Mouse (Mus musculus): ENCODE measurements at regions not wholly inside any gene's neighbourhood (a gene's known extent, or its start where the extent isn't known, plus 50 kb on each side); places are given as distances from the start of the nearest gene placed in this dataset.

DNA sequence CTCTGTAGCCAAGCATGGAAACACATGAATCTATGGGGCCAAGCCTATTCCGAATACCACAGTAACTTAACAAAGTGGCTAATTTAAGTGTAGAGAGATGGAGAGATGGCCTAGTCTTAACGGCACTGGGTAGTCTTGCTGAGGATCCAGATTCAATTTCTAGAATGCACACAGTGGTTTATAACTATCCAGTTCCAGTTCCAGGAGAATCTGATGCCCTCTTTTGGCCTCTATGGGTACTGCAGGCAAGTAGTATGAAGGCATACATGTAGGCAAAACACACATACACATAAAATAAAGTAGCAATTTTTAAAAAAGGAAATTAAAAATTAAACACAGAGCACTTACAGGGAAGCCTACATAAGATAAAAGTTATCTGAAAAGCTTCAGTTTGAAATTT is 819.4 kb downstream of the Tmem132b start:
- Histone ChIP-seq H3K4me3 (ENCODE audit: low read depth, low read length) (no peak overlapping the region), H3K36me3 (ENCODE audit: control insufficient read depth, insufficient read depth, low read length) (no peaks in the 10 kb centered on the region), H3K9me3 (ENCODE audit: control insufficient read depth, low read length) (no peaks in the 10 kb centered on the region), H3K4me2 (ENCODE audit: low read depth, low read length) (no peak overlapping the region), H3K9ac (replicated peaks; ENCODE audit: low read depth, low read length) (no peak overlapping the region), H3K27ac (ENCODE audit: low read depth, low read length) (no peak overlapping the region), H3K4me1 (ENCODE audit: control insufficient read depth, insufficient read depth, low read length) (no peaks in the 10 kb centered on the region), H3K27me3 (ENCODE audit: control insufficient read depth, insufficient read depth, low read length) (no peaks in the 10 kb centered on the region)
- 98% methylated on average over 2 of the region's 2 CpGs for WGBS
- ATAC-seq (ENCODE audit: low read depth) = no peak

DNA sequence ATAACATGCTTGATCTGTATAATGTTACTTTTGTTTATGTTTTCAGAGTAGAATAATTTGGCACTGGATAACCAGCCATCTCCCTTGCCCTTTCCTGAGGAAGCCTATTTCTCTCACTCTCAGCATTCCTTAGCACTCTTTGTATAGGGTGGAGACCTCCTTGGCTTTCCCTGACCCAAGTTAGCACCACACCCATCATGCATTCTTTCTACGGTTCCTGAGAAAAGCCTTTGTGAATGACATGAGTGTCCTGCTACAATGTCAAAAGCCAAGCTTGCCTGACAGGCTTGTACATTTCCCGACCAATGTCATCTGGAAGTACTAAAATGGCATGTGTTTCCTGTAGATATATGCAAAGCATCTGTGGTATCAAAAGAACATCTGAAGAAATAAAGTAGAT is 837.9 kb downstream of the Tmem132b start:
- H3K4me1 ChIP-seq (ENCODE audit: control insufficient read depth, insufficient read depth, low read length) = no peaks in the 10 kb centered on the region
- no peak overlapping the region for H3K9ac ChIP-seq (replicated peaks; ENCODE audit: low read depth, low read length)
- no peaks in the 10 kb centered on the region for H3K36me3 ChIP-seq (ENCODE audit: control insufficient read depth, insufficient read depth, low read length)
- 82% methylated on average over 2 of the region's 2 CpGs for WGBS
- no peaks in the 10 kb centered on the region for H3K9me3 ChIP-seq (ENCODE audit: control insufficient read depth, low read length)
- no peaks in the 10 kb centered on the region for H3K27me3 ChIP-seq (ENCODE audit: control insufficient read depth, insufficient read depth, low read length)
- ATAC-seq (ENCODE audit: low read depth) = no peak
- no peak overlapping the region for H3K27ac ChIP-seq (ENCODE audit: low read depth, low read length)
- no peak overlapping the region for H3K4me2 ChIP-seq (ENCODE audit: low read depth, low read length)
- no peak overlapping the region for H3K4me3 ChIP-seq (ENCODE audit: low read depth, low read length)

DNA sequence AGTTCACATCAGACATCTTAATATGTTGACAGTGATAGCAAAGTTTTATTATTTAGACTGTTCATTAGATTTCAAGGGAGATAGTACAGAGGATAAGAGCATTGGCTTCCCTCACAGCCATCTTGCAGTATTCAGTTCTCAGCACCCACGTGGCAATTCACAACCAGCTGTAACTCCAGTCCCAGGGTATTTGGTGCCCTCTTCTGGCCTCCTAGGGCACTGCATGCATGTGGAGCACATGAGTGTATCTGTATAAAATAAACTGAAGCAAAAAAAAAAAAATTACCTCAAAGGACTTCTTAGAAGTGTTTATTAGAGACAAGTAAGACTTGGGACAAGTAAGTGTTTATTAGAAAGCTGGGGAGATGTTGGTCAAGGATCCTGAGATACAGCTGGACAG is 849.3 kb upstream of the Tmem132c start:
- no peak overlapping the region for H3K4me2 ChIP-seq (ENCODE audit: low read depth, low read length)
- H3K9me3 ChIP-seq (ENCODE audit: control insufficient read depth, low read length) = no peaks in the 10 kb centered on the region; the same call in 1 of the 2 replicates
- no peaks in the 10 kb centered on the region for H3K4me1 ChIP-seq (ENCODE audit: control insufficient read depth, insufficient read depth, low read length)
- H3K9ac ChIP-seq (replicated peaks; ENCODE audit: low read depth, low read length) = no peak overlapping the region
- no peak for ATAC-seq (ENCODE audit: low read depth)
- WGBS = 61% methylated on average over 1 of the region's 1 CpGs
- H3K4me3 ChIP-seq (ENCODE audit: low read depth, low read length) = no peak overlapping the region
- H3K36me3 ChIP-seq (ENCODE audit: control insufficient read depth, insufficient read depth, low read length) = no peaks in the 10 kb centered on the region
- H3K27me3 ChIP-seq (ENCODE audit: control insufficient read depth, insufficient read depth, low read length) = no peaks in the 10 kb centered on the region
- H3K27ac ChIP-seq (ENCODE audit: low read depth, low read length) = no peak overlapping the region

DNA sequence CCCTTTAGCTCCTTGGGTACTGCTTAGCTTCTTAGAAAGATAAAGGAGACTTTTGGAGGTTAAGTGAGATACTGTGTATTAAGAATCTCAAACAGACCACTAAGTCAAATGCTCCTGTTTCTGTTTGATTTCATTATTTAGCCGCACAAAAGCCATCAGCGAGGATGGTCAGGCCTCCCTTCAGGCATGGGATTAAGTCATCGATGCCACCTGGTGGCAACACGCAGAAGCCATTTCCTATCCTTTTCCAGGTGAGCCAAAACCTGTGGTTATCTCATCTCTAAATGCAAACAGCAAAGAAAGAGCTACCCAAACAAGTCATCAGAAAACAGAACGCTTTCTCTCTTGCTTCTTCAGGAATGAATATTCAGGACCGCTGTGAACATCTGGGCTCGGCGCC is 846.3 kb upstream of the Tmem132c start:
- no peaks in the 10 kb centered on the region for H3K4me1 ChIP-seq (ENCODE audit: control insufficient read depth, insufficient read depth, low read length)
- no peak overlapping the region for H3K9ac ChIP-seq (replicated peaks; ENCODE audit: low read depth, low read length)
- no peak overlapping the region for H3K4me2 ChIP-seq (ENCODE audit: low read depth, low read length)
- H3K27me3 ChIP-seq (ENCODE audit: control insufficient read depth, insufficient read depth, low read length) = no peaks in the 10 kb centered on the region
- ATAC-seq (ENCODE audit: low read depth) = no peak
- 48% methylated on average over 8 of the region's 8 CpGs for WGBS
- no peak overlapping the region for H3K4me3 ChIP-seq (ENCODE audit: low read depth, low read length)
- no peak overlapping the region for H3K27ac ChIP-seq (ENCODE audit: low read depth, low read length)
- no peaks in the 10 kb centered on the region for H3K36me3 ChIP-seq (ENCODE audit: control insufficient read depth, insufficient read depth, low read length)
- no peaks in the 10 kb centered on the region; the same call in 1 of the 2 replicates for H3K9me3 ChIP-seq (ENCODE audit: control insufficient read depth, low read length)

DNA sequence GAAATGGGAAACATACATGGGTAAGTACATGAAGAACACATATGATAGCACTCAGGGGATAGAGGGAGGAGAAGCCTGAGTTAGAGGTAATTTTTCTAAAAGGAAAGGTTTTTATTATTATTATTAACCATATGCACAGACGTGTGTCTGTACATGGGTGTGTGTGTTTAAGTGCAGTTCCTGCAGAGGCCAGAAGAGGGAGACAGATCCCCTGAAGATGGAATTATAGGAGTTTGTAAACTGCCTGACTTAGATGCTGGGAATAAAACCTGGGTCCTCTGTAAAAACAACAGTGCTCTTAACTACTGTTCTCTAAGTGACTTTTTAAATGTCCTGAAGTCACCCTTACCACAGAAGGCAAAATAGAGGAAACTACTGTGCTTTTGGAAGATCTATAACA is 809.9 kb upstream of the Tmem132c start:
- no peaks in the 10 kb centered on the region for H3K4me1 ChIP-seq (ENCODE audit: control insufficient read depth, insufficient read depth, low read length)
- no peaks in the 10 kb centered on the region for H3K36me3 ChIP-seq (ENCODE audit: control insufficient read depth, insufficient read depth, low read length)
- H3K4me3 ChIP-seq (ENCODE audit: low read depth, low read length) = no peak overlapping the region
- 84% methylated on average over 1 of the region's 1 CpGs for WGBS
- no peaks in the 10 kb centered on the region for H3K27me3 ChIP-seq (ENCODE audit: control insufficient read depth, insufficient read depth, low read length)
- H3K9ac ChIP-seq (replicated peaks; ENCODE audit: low read depth, low read length) = no peak overlapping the region
- H3K27ac ChIP-seq (ENCODE audit: low read depth, low read length) = no peak overlapping the region
- no peaks in the 10 kb centered on the region for H3K9me3 ChIP-seq (ENCODE audit: control insufficient read depth, low read length)
- no peak for ATAC-seq (ENCODE audit: low read depth)
- H3K4me2 ChIP-seq (ENCODE audit: low read depth, low read length) = no peak overlapping the region

DNA sequence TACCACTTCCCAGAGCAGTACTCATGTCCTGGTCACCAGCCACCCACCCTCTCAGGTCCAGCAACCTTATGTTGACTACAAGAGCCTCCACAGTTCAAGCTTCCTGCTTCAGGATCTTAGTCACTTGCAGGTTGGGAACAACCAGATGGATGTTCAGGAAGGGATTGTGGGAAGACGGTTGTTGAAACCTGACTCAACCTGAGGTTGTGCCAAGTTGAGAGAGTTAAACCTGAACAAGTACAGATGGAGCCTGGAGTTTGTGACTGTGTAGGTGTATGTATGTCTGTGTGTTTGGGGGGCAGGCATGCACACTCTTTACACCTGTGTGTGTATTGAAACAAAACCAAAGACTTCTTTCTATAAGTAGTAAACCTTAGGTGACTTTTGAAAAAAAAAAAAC is 802.9 kb upstream of the Tmem132c start:
- Histone ChIP-seq H3K27me3 (ENCODE audit: control insufficient read depth, insufficient read depth, low read length) (no peaks in the 10 kb centered on the region), H3K4me2 (ENCODE audit: low read depth, low read length) (no peak overlapping the region), H3K9me3 (ENCODE audit: control insufficient read depth, low read length) (no peaks in the 10 kb centered on the region), H3K27ac (ENCODE audit: low read depth, low read length) (no peak overlapping the region), H3K36me3 (ENCODE audit: control insufficient read depth, insufficient read depth, low read length) (no peaks in the 10 kb centered on the region), H3K4me3 (ENCODE audit: low read depth, low read length) (no peak overlapping the region), H3K9ac (replicated peaks; ENCODE audit: low read depth, low read length) (no peak overlapping the region), H3K4me1 (ENCODE audit: control insufficient read depth, insufficient read depth, low read length) (no peaks in the 10 kb centered on the region)
- WGBS = 97% methylated on average over 1 of the region's 1 CpGs
- ATAC-seq (ENCODE audit: low read depth) = no peak

DNA sequence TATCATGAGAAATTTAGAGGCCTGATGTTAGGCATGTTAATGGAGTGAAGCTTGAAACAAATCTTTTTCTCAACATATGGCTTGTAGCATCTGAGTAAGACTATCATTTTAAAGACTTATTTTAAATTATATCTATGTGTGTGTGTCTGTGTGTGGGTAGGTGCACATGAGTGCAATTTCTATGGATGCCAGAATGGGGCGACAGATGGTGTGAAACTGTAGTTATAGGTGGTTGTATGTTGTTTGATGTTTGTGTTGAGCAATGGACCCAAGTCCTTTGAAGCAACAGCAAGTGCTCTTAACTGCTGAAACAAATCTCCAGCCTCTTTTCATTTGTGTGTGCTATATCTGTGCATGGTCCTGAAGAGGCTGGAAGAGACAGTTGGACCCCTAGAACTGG is 801.1 kb upstream of the Tmem132c start:
- Histone ChIP-seq H3K36me3 (ENCODE audit: control insufficient read depth, insufficient read depth, low read length) (no peaks in the 10 kb centered on the region), H3K9ac (replicated peaks; ENCODE audit: low read depth, low read length) (no peak overlapping the region), H3K4me1 (ENCODE audit: control insufficient read depth, insufficient read depth, low read length) (no peaks in the 10 kb centered on the region), H3K4me3 (ENCODE audit: low read depth, low read length) (no peak overlapping the region), H3K9me3 (ENCODE audit: control insufficient read depth, low read length) (no peaks in the 10 kb centered on the region), H3K27ac (ENCODE audit: low read depth, low read length) (no peak overlapping the region), H3K27me3 (ENCODE audit: control insufficient read depth, insufficient read depth, low read length) (no peaks in the 10 kb centered on the region), H3K4me2 (ENCODE audit: low read depth, low read length) (no peak overlapping the region)
- ATAC-seq (ENCODE audit: low read depth) = no peak
- WGBS = 84% methylated on average over 1 of the region's 1 CpGs

DNA sequence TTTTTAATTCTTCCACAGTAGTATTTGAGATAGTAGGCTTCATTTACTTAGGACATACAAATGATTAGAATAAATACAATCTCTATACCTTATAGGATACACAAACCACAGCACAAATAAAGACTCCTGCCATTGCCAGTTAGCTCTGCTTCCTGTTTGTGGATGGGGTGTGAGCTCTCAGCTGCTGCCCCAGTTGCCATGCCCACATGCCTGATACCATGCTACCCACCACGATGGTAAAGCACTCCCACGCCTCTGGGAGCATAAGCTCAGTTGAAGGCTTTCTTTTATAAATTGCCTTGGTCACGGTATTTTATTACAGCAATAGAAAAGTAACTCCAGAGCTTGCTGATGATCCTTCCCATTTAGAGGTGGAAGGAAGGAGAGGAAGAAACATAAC is 765.8 kb upstream of the Tmem132c start:
- Histone ChIP-seq H3K9ac (replicated peaks; ENCODE audit: low read depth, low read length) (no peak overlapping the region), H3K4me1 (ENCODE audit: control insufficient read depth, insufficient read depth, low read length) (no peaks in the 10 kb centered on the region), H3K36me3 (ENCODE audit: control insufficient read depth, insufficient read depth, low read length) (no peaks in the 10 kb centered on the region), H3K4me3 (ENCODE audit: low read depth, low read length) (no peak overlapping the region), H3K27ac (ENCODE audit: low read depth, low read length) (no peak overlapping the region), H3K27me3 (ENCODE audit: control insufficient read depth, insufficient read depth, low read length) (no peaks in the 10 kb centered on the region), H3K4me2 (ENCODE audit: low read depth, low read length) (no peak overlapping the region), H3K9me3 (ENCODE audit: control insufficient read depth, low read length) (no peaks in the 10 kb centered on the region)
- WGBS = 18% methylated on average over 3 of the region's 3 CpGs
- ATAC-seq (ENCODE audit: low read depth) = no peak

DNA sequence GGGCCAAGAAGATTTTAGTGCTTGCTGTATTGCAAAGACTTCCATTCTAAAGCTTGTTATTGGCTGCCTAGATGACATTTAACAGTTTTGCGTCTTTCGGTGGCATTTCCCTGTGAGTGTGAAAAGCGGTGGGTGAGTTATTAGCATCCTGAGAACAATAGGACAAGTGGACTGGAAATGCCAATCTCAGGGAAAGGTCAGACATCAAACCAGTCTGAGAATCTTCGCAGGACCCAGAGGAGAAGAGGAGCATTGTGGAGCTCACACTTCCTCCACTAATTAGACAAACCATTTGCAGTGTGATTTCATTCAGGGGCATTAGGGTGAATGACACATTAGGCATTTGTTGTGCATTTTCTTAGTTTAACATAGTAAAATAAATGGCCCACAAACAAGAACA is 719.5 kb upstream of the Tmem132c start:
- 13% methylated on average over 4 of the region's 4 CpGs for WGBS
- no peak for ATAC-seq (ENCODE audit: low read depth)
- no peak overlapping the region for H3K4me2 ChIP-seq (ENCODE audit: low read depth, low read length)

DNA sequence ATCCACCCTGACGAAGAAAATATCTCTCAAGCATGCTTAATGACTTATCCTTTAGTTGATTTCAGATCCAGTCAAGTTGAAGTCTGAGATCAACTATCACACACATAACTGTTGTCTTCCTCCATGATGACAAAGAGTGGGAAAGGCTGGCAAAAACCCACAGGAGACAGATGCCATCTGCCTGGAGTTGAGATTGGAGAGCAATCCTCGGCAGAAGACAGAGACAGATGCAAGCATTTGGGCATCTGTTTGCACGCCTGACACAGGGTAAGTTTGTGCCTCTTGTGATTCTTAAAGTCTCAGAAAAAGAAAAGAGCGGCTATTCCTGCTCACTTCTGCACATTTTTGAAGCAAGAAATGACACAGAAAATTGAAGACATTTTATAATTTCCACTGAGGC is 715.7 kb upstream of the Tmem132c start:
- Histone ChIP-seq H3K27ac (ENCODE audit: low read depth, low read length) (no peak overlapping the region), H3K4me1 (ENCODE audit: control insufficient read depth, insufficient read depth, low read length) (no peaks in the 10 kb centered on the region), H3K9ac (replicated peaks; ENCODE audit: low read depth, low read length) (no peak overlapping the region), H3K9me3 (ENCODE audit: control insufficient read depth, low read length) (no peaks in the 10 kb centered on the region), H3K4me3 (ENCODE audit: low read depth, low read length) (no peak overlapping the region), H3K4me2 (ENCODE audit: low read depth, low read length) (no peak overlapping the region), H3K27me3 (ENCODE audit: control insufficient read depth, insufficient read depth, low read length) (no peaks in the 10 kb centered on the region), H3K36me3 (ENCODE audit: control insufficient read depth, insufficient read depth, low read length) (no peaks in the 10 kb centered on the region)
- 85% methylated on average over 4 of the region's 4 CpGs for WGBS
- no peak for ATAC-seq (ENCODE audit: low read depth)

More for the DNA sequence above, 719.5 kb upstream of the Tmem132c start:
- H3K36me3 ChIP-seq (ENCODE audit: control insufficient read depth, insufficient read depth, low read length) = no peaks in the 10 kb centered on the region
- H3K9me3 ChIP-seq (ENCODE audit: control insufficient read depth, low read length) = no peaks in the 10 kb centered on the region
- H3K27me3 ChIP-seq (ENCODE audit: control insufficient read depth, insufficient read depth, low read length) = no peaks in the 10 kb centered on the region
- no peak overlapping the region for H3K4me3 ChIP-seq (ENCODE audit: low read depth, low read length)
- no peaks in the 10 kb centered on the region for H3K4me1 ChIP-seq (ENCODE audit: control insufficient read depth, insufficient read depth, low read length)
- no peak overlapping the region for H3K27ac ChIP-seq (ENCODE audit: low read depth, low read length)
- H3K9ac ChIP-seq (replicated peaks; ENCODE audit: low read depth, low read length) = no peak overlapping the region
